Mouse (Mus musculus) left cerebral cortex, postnatal 10 days (tissue): ENCODE measurements around the gene Arf5. TPM values are rescaled to one million over a fixed set of nuclear protein-coding genes. Genes with fewer than 3 reads are reported as not detected.

Experiments used
- DNase-seq, 2 experiments: peaks; one replicate each; pipeline ENCODE4 v3.0.0; 2021 to 2022; ENCODE audit warnings: low spot score in 2 of 2, mixed read lengths in 1 of 2; ENCODE audit errors: extremely low spot score in 1 of 2
- intact Hi-C: fragments of 180-260 bp; cut with DNase I; formaldehyde crosslinking; loops from one replicate; pipeline ENCODE4 v1.15.1; 2025
- total RNA-seq, 2 experiments: library from RNA; stranded (reverse); gene quantifications; 2 replicates each; pipeline ENCODE4 v1.2.3; 2021

Gene Arf5
- total RNA-seq, 2 experiments from 2014 or later: 401 to 406 TPM

- DNase-seq: peak in 1 of 2 experiments; percentile 74
- intact Hi-C loops: loop anchor here (5.0 kb wide), 1 partner anchor 207 kb away; no protein-coding TSS in a partner anchor
These were observed 671 bp downstream of the Arf5 start for GRCm38 (mm10) chr6:28423767-28424695.

GRCm38 (mm10) chr6:28425019-28425418 lies 1.7 kb downstream of the Arf5 start:
- intact Hi-C loops: no loop called here
- DNase-seq: no peak

GRCm38 (mm10) chr6:28427096-28427839 lies 3.9 kb downstream of the Arf5 start, which contains the start of gene Fscn3:
Gene Fscn3 (plus strand): TSS chr6:28427789.
- intact Hi-C loops: no loop called here
- DNase-seq: no peak

GRCm38 (mm10) chr6:28428290-28428689 lies 4.9 kb downstream of the Arf5 start, which contains the start of gene Gcc1:
Gene Gcc1 (minus strand): TSS chr6:28428390.
- intact Hi-C loops: no loop called here
- no peak for DNase-seq

GRCm38 (mm10) chr6:28429870-28430269 lies 6.5 kb downstream of the Arf5 start:
- intact Hi-C loops: no loop called here
- DNase-seq: no peak

GRCm38 (mm10) chr6:28430795-28431537 lies 7.6 kb downstream of the Arf5 start:
- intact Hi-C loops: no loop called here
- no peak for DNase-seq

- intact Hi-C loops: no loop called here
- DNase-seq: no peak
These were observed 8.1 kb downstream of the Arf5 start for GRCm38 (mm10) chr6:28431538-28431855.

GRCm38 (mm10) chr6:28447937-28448336 lies 24.6 kb downstream of the Arf5 start:
- DNase-seq: no peak
- intact Hi-C loops: no loop called here

GRCm38 (mm10) chr6:28449253-28449652 lies 25.9 kb downstream of the Arf5 start, which contains the start of gene Pax4:
Gene Pax4 (minus strand): TSS chr6:28449353.
- no peak for DNase-seq
- intact Hi-C loops: no loop called here

- intact Hi-C loops: no loop called here
- no peak for DNase-seq
These were observed 27.1 kb downstream of the Arf5 start for GRCm38 (mm10) chr6:28450481-28450880.

GRCm38 (mm10) chr6:28450977-28451376 lies 27.6 kb downstream of the Arf5 start:
- DNase-seq: no peak
- intact Hi-C loops: no loop called here

- intact Hi-C loops: no loop called here
- DNase-seq: no peak
These were observed 35.9 kb downstream of the Arf5 start for GRCm38 (mm10) chr6:28459221-28459668.

GRCm38 (mm10) chr6:28460534-28460933 lies 37.2 kb downstream of the Arf5 start:
- intact Hi-C loops: no loop called here

GRCm38 (mm10) chr6:28464630-28465029 lies 41.3 kb downstream of the Arf5 start:
- DNase-seq: no peak
- intact Hi-C loops: no loop called here

More at GRCm38 (mm10) chr6:28460534-28460933, 37.2 kb downstream of the Arf5 start:
- DNase-seq: peak; percentile 15 to 70

GRCm38 (mm10) chr6:28470017-28470602 lies 46.8 kb downstream of the Arf5 start:
- intact Hi-C loops: no loop called here

GRCm38 (mm10) chr6:28470621-28471020 lies 47.3 kb downstream of the Arf5 start:
- intact Hi-C loops: no loop called here
- DNase-seq: no peak

More at GRCm38 (mm10) chr6:28470017-28470602, 46.8 kb downstream of the Arf5 start:
- DNase-seq: no peak

GRCm38 (mm10) chr6:28471284-28472035 lies 48.1 kb downstream of the Arf5 start:
- intact Hi-C loops: no loop called here
- DNase-seq: no peak

GRCm38 (mm10) chr6:28474211-28474610 lies 50.9 kb downstream of the Arf5 start:
- no peak for DNase-seq
- intact Hi-C loops: no loop called here
